Mouse (Mus musculus) heart, adult 2 months (tissue): ENCODE measurements at regions not wholly inside any gene's neighbourhood (a gene's known extent, or its start where the extent isn't known, plus 50 kb on each side); places are given as distances from the start of the nearest gene placed in this dataset.

Experiments
- DNase-seq, 2 experiments: peaks; one replicate each; pipeline ENCODE4 v3.0.0; 2021
- H3K27ac ChIP-seq: fragments of 200-600 bp; 2 replicates; pipeline ENCODE4 v1.8.1; 2022
- H3K27me3 ChIP-seq: fragments of 200-500 bp; 2 replicates; pipeline ENCODE4 v1.6.1; 2012; ENCODE audit warnings: mild to moderate bottlenecking, low read length, inconsistent platforms, mixed read lengths; ENCODE audit not compliant: control insufficient read depth, insufficient read depth
- H3K36me3 ChIP-seq: fragments of 200-500 bp; 2 replicates; pipeline ENCODE4 v1.6.1; 2012; ENCODE audit warnings: low read length, inconsistent platforms; ENCODE audit not compliant: control insufficient read depth, insufficient read depth
- H3K4me1 ChIP-seq: fragments of 200-500 bp; 2 replicates; pipeline ENCODE4 v1.6.1; 2011; ENCODE audit warnings: low read length; ENCODE audit not compliant: control insufficient read depth, insufficient read depth
- H3K4me3 ChIP-seq: fragments of 200-600 bp; 2 replicates; pipeline ENCODE4 v1.8.1; 2022
- H3K79me2 ChIP-seq: fragments of 200-500 bp; replicated peaks from 2 replicates; pipeline ENCODE4 v1.6.1; 2012; ENCODE audit warnings: mild to moderate bottlenecking, inconsistent platforms, low read length, moderate library complexity, mixed read lengths; ENCODE audit not compliant: control insufficient read depth, insufficient read depth
- H3K9ac ChIP-seq: fragments of 200-500 bp; 2 replicates; pipeline ENCODE4 v1.6.1; 2012; ENCODE audit warnings: low read depth, mild to moderate bottlenecking, control low read depth, inconsistent platforms, low read length, mixed read lengths
- CTCF ChIP-seq: fragments of 200-600 bp; IDR thresholded peaks from 2 replicates; pipeline ENCODE4 v1.8.1; 2022; ENCODE audit warnings: antibody characterized with exemption, mild to moderate bottlenecking, moderate library complexity
- EP300 ChIP-seq: fragments of 200-500 bp; IDR thresholded peaks from 2 replicates; pipeline ENCODE4 v1.6.1; 2011; ENCODE audit warnings: low read depth, low read length, control low read depth; ENCODE audit not compliant: insufficient read depth
- POLR2A ChIP-seq: fragments of 200-500 bp; IDR thresholded peaks from 2 replicates; pipeline ENCODE4 v1.6.1; 2011; ENCODE audit warnings: mild to moderate bottlenecking, low read depth, low read length, control low read depth; ENCODE audit not compliant: insufficient read depth
- WGBS: fragments of 180-500 bp; shearing (Covaris S2); methylation state at CpG from one replicate; pipeline ENCODE4 v1.1.7; 2018; 5-methylcytosine and 5-hydroxymethylcytosine counted together
- intact Hi-C: fragments of 180-260 bp; cut with DNase I; formaldehyde crosslinking; loops from one replicate; pipeline ENCODE4 v1.15.1; 2025

DNA sequence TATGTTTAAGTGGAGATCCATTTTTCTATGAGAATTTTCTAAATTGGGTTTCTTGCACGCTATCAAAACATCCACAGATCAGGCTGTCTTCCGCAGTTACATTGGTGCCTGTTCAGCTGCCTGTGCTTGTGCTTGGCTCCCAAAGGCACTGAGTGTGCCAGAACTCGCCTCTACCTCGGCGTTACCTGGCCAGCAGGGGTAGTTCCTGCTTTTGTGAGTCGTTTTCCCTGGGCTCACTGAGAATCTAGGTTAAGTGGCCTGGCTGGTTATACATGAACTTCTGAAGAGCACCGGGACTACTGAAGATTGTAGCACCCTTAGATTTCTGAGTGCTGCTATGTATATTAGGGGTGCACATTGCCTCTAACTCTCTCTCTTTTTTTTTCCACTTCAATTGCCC lies 913.0 kb upstream of the Vwc2 start:
- no peaks in the 10 kb centered on the region for H3K4me1 ChIP-seq
- no peak overlapping the region for H3K27ac ChIP-seq
- WGBS, result 70% methylated on average over 7 of the region's 7 CpGs
- TF ChIP-seq CTCF (no peak), POLR2A (no peak), EP300 (no peak)
- no peak overlapping the region for H3K9ac ChIP-seq
- intact Hi-C loops, result no loop called here
- H3K4me3 ChIP-seq, result no peak overlapping the region
- no peaks in the 10 kb centered on the region for H3K27me3 ChIP-seq
- no peaks in the 10 kb centered on the region for H3K79me2 ChIP-seq
- H3K36me3 ChIP-seq, result no peaks in the 10 kb centered on the region
- DNase-seq, result no peak

DNA sequence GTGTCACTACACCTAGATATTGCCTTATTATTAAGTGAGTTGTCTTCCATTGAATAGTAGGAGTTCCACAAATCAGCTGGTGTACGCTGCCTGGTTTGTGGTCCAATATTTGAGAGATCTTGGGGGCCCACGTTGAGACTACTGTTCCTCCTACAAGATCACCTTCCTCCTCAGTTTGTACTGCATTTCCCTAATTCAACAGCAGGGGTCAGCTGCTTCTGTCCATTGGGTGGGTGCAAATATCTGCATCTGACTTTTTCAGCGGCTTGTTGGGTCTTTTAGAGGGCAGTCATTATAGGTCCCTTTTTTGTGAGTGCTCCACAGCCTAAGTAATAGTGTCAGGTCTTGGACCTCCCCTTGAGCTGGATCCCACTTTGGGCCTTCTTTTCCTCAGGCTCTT lies 908.8 kb upstream of the Vwc2 start:
- TF ChIP-seq POLR2A, result no peak
- no peak for TF ChIP-seq CTCF
- no peak for TF ChIP-seq EP300
- H3K9ac ChIP-seq, result no peak overlapping the region
- H3K4me1 ChIP-seq, result no peaks in the 10 kb centered on the region
- no peak overlapping the region for H3K4me3 ChIP-seq
- no peak for DNase-seq
- H3K36me3 ChIP-seq, result no peaks in the 10 kb centered on the region
- intact Hi-C loops, result no loop called here
- no peaks in the 10 kb centered on the region for H3K27me3 ChIP-seq
- H3K79me2 ChIP-seq, result no peaks in the 10 kb centered on the region
- H3K27ac ChIP-seq, result no peak overlapping the region
- 67% methylated on average over 3 of the region's 3 CpGs for WGBS
